Mouse (Mus musculus): ENCODE data around the gene Gpcpd1.

DNA sequence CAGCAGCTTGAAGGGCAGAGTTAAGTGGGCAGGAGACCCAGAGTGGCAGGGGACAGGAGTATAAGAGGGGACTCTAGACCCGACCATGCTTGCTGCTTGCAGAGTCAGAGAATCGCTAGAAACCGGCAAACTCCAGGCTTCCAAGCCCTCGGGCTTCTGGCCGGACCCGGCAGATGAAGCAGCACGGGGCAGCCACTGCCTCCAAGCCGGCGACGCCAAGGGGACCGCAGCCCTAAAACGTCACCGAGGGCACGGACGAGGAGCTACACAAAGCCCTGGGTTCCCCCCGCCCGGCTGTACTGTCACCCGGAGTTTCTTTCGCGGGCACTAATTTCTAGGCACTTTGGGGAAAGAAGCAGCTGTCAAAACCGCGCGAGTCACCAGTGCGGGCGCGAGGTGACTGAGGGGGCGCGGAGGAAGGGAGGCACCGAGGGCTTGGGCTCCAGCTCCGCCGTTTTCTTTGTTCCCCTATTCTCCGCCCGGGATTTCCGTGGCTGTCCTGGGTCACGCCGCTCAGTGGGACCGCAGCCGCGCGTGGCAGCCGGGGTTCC is 10.0 kb downstream of the Gpcpd1 start:
- no peak for TF ChIP-seq CTCF (IDR thresholded peaks at IDR 0.05)
- TF ChIP-seq EP300 (IDR thresholded peaks at IDR 0.05) = no peak

Data from lung, postnatal 0 days (tissue).